Mouse (Mus musculus) cerebellum, adult (tissue): ENCODE measurements at regions not wholly inside any gene's neighbourhood (a gene's known extent, or its start where the extent isn't known, plus 50 kb on each side); places are given as distances from the start of the nearest gene placed in this dataset.

ENCODE experiments used
- ATAC-seq: cut with Nextera tagmentation; 2 replicates; pipeline ENCODE4 v1.9.2; 2017; ENCODE audit warnings: mild to moderate bottlenecking, moderate library complexity, mixed read lengths; ENCODE audit not compliant: insufficient number of reproducible peaks, low FRiP score, low TSS enrichment

DNA sequence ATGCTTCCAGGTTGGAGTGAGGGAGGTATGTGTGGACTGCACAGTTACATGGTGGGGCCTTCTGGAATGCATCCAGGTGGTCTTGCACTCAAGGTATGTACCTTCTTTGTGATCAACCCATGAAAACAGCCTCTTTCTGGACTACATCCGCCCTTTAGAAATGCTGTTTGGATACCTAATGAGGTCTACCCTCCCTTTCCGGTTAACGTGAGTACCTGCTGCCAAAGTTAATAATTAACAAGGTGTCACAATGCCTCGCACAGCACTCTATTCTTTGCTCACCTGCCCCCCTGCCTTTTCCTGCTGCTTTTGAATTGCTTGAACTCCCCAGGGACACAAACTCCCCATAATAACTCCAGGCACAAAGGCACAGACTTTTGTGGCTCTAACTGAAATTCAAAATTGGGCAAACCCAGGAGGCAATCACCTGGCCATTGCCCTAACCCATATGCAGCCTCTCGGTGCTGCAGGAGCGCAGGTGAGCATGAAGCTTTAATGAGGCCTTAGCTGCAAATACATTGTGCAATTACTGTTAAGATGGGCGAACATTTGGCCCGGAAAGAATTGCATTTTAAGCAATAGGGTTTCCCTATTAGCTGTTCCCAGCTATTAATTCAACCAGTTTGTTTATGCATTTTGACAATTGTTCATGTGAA is 500.9 kb upstream of the Nox3 start:
- ATAC-seq: no peak

DNA sequence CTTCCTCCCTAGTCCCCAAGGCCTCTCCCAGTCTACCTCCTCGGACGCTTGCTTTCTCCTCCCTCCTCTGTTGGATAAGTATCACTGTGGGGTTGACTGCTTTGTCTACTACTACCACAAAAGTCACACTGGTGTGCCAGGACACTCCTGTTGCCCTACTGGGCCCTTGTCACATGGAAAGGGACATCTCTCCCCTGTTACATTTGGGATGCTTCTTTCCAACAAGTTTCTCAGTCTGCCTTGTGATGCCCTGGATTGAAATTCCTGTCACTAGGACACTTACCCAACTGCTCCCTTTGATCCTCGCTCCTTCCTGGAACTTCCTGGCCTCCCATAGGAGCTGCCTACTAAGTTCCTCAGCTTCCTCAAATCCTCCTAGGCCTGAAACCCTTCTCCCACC is 501.9 kb upstream of the Nox3 start:
- ATAC-seq: no peak

DNA sequence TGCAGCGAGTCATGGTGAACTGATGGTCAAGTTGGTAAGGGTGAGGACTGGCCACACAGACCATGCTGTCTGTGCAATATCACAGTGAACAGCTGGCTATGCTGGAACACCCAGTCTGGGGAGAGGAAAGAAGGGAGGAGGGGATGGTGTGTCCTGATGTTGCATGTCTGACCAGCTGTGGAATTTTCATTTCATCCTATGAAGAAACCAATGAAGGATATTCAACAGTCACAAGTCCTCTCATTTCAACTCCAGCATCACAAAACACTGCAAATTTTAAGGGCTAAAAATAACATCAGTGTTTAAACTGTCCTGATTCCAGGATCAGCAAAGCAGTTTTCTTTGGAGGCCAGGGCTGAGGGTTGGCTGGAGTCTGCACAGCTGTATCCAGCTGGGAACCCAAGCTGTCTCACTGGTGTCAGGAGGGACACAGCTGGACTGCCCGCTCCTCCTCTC is 503.7 kb upstream of the Nox3 start:
- no peak for ATAC-seq

DNA sequence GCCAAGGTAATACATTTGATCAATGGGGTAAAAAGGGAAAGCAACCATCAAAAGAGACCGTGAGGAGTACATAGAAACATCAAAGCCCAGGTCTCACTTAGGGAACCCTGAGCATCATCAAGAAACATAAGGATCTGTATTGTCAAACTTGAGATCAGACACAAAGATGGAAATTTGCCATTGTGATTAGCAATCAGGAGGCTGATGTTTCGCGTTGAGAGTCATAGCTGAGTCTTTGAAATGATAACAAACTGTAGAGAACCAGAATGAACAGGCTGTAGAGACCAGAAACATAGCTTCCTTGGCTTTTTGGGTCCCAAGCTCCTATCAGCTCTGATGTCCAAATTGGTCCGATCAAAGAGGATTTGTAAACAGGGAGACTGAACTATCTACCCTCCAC is 505.2 kb upstream of the Nox3 start:
- no peak for ATAC-seq

DNA sequence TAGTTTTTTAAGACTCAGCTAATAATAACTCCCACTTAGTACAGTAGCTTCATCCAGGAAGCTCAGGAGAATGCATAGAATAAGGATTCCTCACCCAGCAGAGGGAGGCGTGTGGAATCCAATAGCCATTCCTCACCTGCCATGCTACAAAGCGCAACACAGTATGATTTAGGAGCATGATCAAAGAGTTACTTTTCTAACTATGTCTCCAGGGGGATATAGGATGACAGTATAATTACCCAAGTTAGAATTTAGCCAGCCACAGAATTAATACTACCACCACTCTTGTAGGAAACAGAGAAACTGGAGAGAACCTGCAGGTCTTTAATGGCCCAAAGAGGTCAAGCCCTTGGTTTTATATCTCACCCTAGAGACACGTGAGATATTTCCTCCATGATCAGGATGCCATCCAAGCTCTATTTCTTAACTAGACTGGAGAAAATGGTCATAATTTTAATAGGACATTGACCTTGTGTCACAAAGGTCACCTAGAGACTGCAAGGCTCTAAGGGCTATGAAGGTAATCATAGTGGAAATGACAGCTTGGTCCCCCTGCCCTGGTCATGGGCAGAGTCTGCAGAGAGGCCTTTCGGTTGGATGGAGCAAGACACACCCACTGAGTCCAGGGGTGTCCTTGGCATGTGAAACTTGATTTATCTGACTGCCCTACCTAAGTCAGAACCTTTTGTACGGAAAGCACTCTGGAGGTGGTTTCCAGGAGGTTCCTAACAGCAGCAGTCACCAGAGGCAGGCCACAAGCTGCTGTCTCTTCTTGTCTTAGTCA is 512.3 kb upstream of the Nox3 start:
- ATAC-seq: no peak

DNA sequence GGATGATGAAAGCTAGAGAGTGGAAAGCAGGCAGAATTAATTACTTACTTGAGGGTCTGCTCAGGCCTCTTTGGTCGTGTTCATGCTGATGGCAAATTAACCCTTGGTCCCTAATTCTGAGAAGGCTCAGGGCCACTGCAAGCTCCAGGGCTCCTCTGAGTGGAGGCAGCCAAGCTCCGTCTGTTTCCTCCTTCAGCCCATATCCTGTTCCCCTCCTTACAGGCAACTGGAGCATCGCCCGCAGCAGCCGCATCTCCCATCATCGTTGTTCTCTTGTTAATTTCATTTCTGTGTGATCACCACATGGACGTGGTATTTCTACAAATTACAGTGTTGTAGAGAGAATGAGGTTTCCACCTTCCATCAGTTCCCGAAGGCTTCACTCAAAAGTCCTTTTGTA is 513.6 kb upstream of the Nox3 start:
- no peak for ATAC-seq

DNA sequence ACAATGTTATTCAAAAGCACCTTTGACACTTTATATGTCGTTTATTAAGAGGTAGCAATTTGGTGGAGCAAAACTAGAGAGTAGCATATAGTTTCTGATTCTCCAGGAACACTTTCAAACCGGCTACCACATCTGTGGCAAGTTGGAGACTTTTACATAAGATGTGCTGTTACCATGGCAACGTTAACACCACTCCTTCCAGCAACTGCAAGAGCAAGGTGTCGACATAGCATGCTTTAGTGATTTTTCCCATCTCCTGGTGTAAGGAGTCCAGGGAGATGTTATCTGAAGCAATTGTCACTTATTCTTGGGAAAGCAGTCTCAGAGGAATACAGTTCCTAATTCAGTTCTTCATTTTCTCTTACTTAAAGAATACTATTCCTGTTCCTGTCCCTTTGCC is 516.5 kb upstream of the Nox3 start:
- no peak for ATAC-seq

DNA sequence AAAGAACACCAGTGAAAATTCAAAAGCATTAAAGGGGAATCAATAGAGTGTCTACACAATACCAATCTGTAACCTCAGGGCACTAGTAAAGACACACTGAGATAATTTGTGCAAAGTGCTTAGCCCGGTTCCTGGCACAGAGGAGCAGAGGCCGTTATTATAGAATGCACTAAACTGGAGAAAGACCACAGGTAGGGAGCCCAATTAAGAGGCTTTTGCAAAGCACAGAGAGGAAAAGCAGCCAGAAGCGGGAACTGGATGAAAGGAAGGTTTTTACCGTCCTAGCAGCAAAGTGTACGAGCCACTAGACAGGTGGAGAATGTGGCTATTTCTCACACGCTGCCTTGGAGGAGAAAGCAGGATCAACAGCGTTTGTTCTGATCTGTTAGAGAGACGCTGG is 518.9 kb upstream of the Nox3 start:
- ATAC-seq: no peak

DNA sequence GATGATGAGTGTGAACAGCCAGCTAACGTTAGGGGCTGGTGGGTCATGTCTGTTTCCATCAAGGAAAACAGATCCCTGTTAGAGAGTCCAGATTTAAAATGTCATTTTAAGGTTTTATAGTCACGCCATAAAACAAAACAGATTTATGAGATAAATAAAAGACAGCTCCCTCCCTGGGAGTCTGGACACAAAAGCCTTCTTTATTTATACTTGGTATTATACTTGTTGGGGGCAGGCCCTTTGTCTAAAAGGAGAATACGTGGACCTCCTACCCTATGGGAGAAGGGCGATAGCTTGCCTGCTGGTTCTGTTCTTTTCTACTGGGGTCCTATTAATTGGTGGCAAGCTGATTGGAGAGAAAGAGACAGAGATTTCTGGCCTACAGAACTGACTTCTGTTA is 520.1 kb upstream of the Nox3 start:
- no peak for ATAC-seq

DNA sequence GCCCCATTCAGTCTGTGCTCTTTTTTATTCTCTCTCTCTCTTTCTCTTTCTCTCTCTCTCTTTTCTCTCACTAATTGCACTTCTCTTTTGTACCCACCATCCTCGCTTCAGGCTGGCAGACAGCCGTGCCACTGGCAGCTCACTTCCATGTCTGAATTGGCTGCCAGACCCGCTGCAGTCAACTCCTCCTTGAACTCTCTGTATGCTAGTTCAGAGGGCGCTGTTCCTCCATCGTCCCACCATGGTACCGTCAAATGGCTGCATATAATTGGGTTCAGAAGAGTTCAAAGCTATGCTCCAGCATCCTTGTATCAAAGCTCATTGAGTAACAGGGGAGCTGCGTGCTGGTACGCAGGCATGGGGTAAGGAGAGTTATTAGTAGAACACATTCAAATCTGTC is 520.7 kb upstream of the Nox3 start:
- no peak for ATAC-seq

DNA sequence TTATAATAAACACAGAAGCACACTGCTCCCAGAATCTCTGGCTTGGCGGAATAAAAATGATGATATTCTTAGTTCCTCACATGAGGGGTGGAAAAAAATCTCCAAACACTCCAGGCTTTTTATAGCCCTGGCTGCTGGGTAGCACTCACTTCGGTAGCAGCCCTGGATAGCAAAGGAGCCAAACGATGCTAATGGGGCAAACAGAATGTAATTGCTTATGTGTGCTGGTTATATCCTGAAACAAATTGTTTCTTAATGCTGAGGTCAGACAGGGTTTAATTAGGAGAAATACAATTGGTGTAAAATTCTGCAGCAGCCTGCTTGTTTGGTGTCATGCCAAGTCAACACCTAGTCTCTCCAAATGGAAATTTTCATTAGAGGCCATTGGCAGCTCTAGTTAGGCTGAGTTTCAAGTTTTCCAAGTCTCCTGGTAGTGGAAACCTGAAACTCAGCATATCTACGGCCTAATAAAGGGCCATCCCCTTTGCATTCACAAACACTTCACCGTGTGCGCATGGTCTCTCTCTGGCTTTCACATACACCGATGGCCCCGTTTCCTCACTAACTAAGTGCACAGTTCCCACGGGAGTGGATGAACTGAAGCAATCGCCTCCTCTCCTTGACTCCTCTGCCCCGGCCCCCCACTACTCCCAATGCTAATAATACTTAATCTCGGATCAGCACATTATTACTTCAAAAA is 524.8 kb upstream of the Nox3 start:
- ATAC-seq: 0 out of 2 replicates have a peak, but pooled peaks have one; percentile 36

DNA sequence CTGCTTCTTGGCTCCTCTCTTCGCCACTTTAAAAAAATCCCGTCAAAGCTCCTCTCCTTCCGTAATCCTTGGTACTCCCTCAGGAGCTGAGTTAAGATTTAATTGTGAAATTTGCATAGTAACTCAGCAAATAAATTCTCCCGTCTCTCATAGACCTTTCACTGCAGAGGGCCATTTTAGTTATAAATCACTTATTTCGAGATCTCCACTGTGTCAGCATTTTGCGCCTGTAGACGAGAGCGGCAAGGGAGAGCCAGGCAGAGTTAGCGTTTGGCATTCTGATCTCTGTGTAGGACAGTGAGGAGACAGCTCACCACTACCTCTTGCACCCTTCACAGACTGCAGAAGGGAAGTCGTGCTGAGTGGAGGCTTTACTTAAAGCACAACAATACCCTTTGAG is 531.8 kb upstream of the Nox3 start:
- ATAC-seq: no peak

DNA sequence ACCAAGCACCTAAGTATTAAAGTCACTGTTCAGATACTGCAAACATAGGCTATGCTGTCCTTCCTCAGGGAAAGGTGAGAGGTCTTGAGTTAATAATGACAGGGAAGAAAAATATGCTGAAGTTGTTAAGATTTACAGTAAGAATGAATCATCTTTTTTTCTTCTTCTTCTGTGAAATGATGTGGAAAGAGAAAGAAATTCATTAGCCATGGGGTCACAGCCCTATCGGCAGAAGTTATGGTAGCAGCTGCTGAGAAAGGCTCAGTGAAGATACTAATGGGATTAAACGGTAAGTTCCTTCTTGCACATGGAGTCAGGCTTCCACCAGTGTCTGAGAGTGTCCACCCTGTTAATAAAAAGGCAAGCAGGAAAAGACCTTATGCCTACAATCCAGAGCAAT is 533.9 kb upstream of the Nox3 start:
- ATAC-seq: no peak

DNA sequence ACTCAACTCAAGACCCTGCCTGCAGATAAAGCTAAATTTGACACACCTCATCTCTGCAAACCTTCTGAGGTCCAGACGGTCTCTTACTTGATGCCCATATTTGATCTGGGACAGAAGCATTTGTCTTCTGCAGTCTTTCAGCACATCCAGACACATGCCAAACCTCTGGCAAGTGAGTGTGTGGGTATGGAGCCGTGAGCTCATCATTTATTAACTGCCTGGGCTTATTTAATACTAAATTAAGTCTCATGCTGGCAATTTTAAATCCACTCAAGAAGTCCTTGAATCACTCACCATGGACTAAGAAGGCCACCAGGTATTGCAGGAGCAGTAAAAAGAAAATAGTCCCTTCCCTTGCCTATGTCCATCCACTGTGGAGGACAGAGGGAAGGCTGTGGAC is 554.4 kb upstream of the Nox3 start:
- ATAC-seq: no peak

DNA sequence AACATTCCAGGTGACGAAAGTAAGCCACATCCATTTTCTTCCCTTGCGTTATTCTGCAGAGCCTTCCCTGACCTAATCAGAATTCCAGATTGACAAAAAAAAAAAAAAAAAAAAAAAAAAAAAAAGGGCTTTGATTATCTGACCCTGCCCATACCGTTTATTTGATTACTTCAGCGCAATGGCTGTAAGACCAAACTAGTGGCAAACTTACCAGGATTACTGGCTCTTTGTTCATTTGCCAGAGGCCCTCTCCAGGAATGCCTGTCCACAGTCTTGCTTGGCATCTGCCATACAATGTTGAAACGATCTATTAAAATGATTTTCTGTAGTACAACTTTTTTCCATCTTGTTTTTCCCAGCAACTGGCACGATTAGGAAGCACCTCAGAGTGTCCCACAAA is 569.4 kb upstream of the Nox3 start:
- ATAC-seq: no peak

DNA sequence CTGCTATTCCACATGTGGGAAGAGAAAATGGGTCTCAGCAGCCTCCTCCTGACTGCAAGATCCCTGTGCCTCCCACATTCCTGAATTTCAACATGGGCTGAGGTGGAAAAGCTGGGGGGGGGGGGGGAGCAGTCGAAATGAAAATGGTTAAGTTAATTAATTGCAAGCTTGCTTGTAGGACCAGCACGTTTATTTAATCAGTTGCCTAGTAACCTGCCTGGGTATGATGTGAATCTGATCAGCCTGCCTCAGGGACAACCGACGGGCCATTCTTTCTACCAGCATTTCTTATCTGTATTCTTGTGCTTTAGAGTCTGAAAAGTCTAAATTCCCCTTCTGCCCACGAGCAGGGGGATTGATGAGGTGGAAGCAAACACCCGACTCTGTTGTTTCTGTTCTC is 569.9 kb upstream of the Nox3 start:
- no peak for ATAC-seq

DNA sequence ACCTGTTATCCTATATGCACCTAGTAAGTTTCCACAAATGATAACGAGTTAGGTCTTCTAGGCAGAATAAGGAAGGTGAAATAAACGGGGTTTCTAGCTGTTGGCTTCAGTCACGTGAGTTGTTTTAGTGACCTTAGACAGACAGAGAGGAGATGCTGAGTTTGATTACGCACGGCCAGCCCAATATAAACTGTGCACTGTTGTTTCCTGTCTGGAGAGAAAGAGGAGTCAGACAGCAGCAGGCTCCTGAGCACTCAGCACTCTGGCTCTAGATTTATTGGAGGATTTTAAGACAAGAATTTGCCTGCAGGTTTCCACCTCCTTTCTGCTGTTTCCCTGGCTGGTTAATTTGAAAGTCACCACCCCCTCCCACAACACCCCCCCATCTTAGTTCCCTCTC is 570.4 kb upstream of the Nox3 start:
- no peak for ATAC-seq

DNA sequence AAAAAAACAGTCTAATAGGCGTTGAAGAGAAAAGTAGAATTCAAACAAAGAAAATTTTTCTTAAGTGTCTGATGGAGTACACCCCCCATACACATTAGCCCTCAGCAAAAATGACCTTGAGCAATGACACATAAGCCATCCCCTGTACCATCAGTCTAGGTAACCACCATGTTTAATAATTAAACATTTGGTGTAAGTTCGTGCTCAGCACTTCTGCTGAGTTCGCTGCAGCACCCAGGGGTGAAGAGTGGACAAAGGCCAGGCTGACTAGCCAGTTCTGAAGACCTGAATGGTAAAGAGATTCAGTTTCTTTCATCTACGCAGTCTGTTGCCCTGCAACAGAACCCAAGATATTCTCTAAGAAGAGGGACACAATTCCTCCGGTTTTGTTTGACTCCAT is 572.3 kb upstream of the Nox3 start:
- no peak for ATAC-seq

DNA sequence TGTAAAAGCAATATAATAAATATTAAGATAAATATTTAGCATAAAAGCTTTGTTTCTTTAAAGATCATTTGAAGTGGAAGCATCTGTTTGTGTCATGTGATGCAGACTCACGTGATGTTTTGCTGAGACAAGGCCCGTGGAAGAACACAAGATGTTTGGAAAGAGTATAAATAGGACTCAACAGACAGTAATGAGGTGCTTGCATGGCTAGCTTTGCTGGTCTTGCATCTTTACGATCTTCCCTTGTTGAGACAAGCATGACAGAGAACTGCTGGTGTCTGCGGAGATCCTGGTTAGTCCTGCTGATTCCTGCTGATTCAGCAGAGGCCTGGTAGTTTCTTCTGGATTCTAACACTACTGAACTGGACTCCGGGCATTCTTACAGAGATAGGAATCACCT is 576.4 kb upstream of the Nox3 start:
- ATAC-seq: no peak

DNA sequence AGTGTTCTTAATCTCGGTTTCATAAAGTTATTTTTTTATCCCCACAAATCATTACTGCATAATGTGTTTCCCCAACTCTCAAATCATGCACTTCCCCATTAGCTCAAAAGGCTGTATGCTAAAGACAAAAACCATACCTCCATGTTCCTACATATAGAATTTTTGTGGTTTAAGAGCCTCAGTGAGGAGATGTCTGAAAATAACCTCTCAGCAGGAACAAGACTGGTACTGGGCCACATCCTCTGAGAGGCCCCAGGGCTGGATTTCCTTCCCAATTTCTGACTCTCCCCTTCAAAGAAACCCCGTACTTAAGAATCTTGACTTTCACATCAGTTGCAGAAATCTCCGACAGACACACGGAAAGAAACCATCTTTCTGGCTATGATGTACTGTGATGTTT is 580.7 kb upstream of the Nox3 start:
- ATAC-seq: no peak

DNA sequence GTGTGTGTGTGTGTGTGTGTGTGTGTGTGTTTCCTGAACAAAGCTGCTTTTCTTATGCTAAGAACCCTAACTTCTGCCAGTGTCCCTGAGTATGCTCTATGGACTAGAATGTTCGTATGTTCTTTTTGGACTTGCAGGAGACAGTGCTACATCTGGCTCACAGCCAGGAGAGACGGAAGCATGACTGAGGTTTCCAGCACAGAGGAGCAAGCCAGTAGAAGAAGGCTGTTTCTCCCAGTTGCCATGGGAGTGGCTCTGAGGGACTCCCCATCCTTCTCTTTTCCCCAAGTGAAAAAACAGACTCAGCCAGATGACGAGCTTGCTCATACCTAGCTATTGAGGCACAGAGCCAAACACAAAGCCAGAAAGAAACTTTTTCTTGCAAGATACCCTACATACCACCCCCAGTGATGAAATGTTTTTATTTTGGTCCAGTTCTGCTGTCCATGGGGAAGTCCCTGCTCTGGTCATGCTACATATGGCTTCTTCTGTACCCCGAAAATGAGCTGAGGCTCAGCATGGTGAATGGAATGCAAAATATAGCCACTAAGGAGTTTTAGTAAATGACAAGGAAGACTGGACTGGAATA is 582.3 kb upstream of the Nox3 start:
- no peak for ATAC-seq
